Mouse (Mus musculus): ENCODE measurements around the gene Slc37a2.
"Not testable (repeated sequence)": the region's sequence is repeated elsewhere in the genome, so short reads cannot be mapped to it uniquely, and the experiment has no call there.

GRCm38 (mm10) chr9:37300501-37300900 lies 45.0 kb upstream of the Slc37a2 start:
- not testable (repeated sequence) for TF ChIP-seq POLR2A (IDR thresholded peaks at IDR 0.05; ENCODE audit: low read depth, low read length); CTCF (IDR thresholded peaks at IDR 0.05; ENCODE audit: extremely low read depth, insufficient read length, insufficient replicate concordance, low read depth, low read length)

Data from small intestine, adult 2 months (tissue).